In the genomic region with DNA sequence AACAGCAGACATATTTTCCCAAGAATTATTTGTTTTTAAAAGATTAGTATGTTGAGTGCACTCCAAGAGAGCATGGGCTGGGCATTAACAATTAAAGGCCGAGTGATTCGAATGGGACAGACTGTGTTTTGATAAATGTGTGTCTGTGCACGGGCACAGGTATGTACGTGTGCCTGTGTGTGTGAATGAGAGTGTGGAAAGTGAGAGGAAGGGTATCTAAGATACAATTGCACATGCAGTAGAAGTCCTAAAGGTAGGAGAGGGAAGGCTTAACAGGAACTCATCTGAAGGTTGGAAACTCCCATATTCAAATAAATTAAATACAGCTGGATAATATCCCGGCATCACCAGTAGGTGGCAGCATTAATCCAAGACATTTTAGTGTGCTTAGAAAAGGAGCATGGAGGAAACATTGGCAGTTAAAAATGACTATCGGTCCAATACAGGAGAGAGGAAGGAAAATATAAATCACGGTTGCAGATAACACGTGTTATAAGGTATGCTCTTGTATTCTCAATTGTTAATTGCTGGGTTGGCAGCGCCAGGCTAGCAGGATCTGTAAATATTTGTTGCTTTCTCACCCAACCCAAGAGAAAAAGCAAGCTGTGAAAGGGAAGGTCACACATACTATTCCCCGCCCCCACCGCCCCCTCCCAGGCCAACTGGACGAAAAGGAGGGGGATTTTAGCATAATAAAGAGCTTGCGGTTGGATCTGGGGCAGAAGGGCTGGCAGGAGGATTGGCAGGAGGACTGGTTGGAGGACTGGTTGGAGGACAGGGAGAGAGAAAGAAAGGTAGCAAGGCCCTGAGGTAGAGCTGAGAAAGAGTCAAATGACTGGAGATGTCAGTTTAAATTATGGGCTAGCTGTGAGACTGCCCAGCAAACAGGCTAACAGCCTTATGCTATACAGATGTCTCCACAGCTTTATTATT, we compare ENCODE assay signal across 9 mouse cellular contexts. TPM values are rescaled to one million over a fixed set of nuclear protein-coding genes. Genes with fewer than 3 reads are reported as not detected.
DNase-seq lines count a peak whose midpoint lies in the region; ATAC-seq lines count a peak whose summit lies in the region.
"Had no signal": no experiment of that assay in that cellular context is flagged by ENCODE, and none has a peak within 500 bp of the region (broad histone marks: within the 10 kb centered on the region; RNA-seq: fewer than 3 reads in every experiment).

No protein-coding gene starts in this region.

- WGBS in hindbrain, embryonic 12.5 days = 20% methylated on average over 13 of the region's 13 CpGs
- 19% methylated on average over 13 of the region's 13 CpGs for WGBS in lung, embryonic 16.5 days

- H3K4me2 ChIP-seq in hindbrain, embryonic 12.5 days (replicated peaks) = peak overlapping the region; percentile 47
- H3K4me2 ChIP-seq in lung, embryonic 16.5 days (ENCODE audit: low read depth, low read length) = peak overlapping the region; percentile 31

- peak overlapping the region; percentile 19; the same call in 1 of the 2 replicates for H3K4me3 ChIP-seq in hindbrain, embryonic 12.5 days
- 0 out of 2 replicates have a peak overlapping the region, but pooled peaks have one; percentile 4 for H3K4me3 ChIP-seq in lung, embryonic 16.5 days (ENCODE audit: low read length)

- no peaks in the 10 kb centered on the region for H3K27me3 ChIP-seq in hindbrain, embryonic 12.5 days
- H3K27me3 ChIP-seq in lung, embryonic 16.5 days (ENCODE audit: control insufficient read depth, insufficient read depth, low read depth, low read length) = no peaks in the 10 kb centered on the region

- H3K4me1 ChIP-seq in hindbrain, embryonic 12.5 days = peaks cover 4% of the 10 kb centered on the region; the same call in 1 of the 2 replicates
- H3K4me1 ChIP-seq in lung, embryonic 16.5 days (replicated peaks; ENCODE audit: control insufficient read depth, insufficient read depth, low read length) = no peaks in the 10 kb centered on the region

- 0 out of 2 replicates have a peak overlapping the region, but pooled peaks have one; percentile 35 for H3K27ac ChIP-seq in hindbrain, embryonic 12.5 days
- H3K27ac ChIP-seq in lung, embryonic 16.5 days (ENCODE audit: low read length) = no peak overlapping the region

- ATAC-seq in hindbrain, embryonic 12.5 days (ENCODE audit: low FRiP score) = peak; percentile 72
- ATAC-seq in lung, embryonic 16.5 days (ENCODE audit: low read depth) = peak; percentile 49; the same call in 1 of the 2 replicates

- peak; percentile 18 for DNase-seq in MEL-GATA-1-ER (ENCODE audit: extremely low read depth, low read depth)
- peak; percentile 11 for DNase-seq in cerebellum, adult 11 months
- DNase-seq in forelimb bud, embryonic 11.5 days (ENCODE audit: low read depth, low spot score) = peak; percentile 86
- DNase-seq in layer of hippocampus, adult 8-10 months (ENCODE audit: low spot score in 2 of 2) = peak; percentile 17 to 66
- peak; percentile 32 for DNase-seq in retina, adult 2 months (ENCODE audit: low read depth, low spot score)
- DNase-seq in thymus, postnatal 4 days = peak; percentile 69

- no peaks in the 10 kb centered on the region for H3K9me3 ChIP-seq in hindbrain, embryonic 12.5 days (replicated peaks)
- no peaks in the 10 kb centered on the region for H3K9me3 ChIP-seq in lung, embryonic 16.5 days (ENCODE audit: control insufficient read depth, low read length)

- no peaks in the 10 kb centered on the region for H3K36me3 ChIP-seq in hindbrain, embryonic 12.5 days
- no peaks in the 10 kb centered on the region for H3K36me3 ChIP-seq in lung, embryonic 16.5 days (ENCODE audit: control insufficient read depth, insufficient read depth, low read length)

- H3K9ac ChIP-seq in hindbrain, embryonic 12.5 days = no peak overlapping the region
- H3K9ac ChIP-seq in lung, embryonic 16.5 days (ENCODE audit: low read length) = no peak overlapping the region

RNA-seq across cellular contexts. Expression of a gene that starts 35.6 kb away (rescaled TPM):
- not detected in 2 replicates for polyA plus RNA-seq in hindbrain, embryonic 12.5 days (2016; fragmentation: Nextera tagmentation; extraction: Ambion mirVana)
- total RNA-seq in layer of hippocampus, adult 8-10 months (2022) = not detected
- not detected in 2 replicates for polyA plus RNA-seq in lung, embryonic 16.5 days (2015; fragmentation: Nextera tagmentation; extraction: Ambion mirVana)
- polyA plus RNA-seq: liver, embryonic 16.5 days had no signal

Comparison
In these comparisons a context has a peak if more than half of its experiments do, and no peak if none do; other contexts are left out.
1. DNase-seq: peak in every context shown above with its lines; median percentile 86 in forelimb bud, embryonic 11.5 days; 69 in thymus, postnatal 4 days; 42 in layer of hippocampus, adult 8-10 months; 32 in retina, adult 2 months; 18 in MEL-GATA-1-ER; 11 in cerebellum, adult 11 months.